Mouse (Mus musculus) limb, embryonic 13.5 days (tissue): ENCODE data around the gene Rnf220. TPM values are rescaled to one million over a fixed set of nuclear protein-coding genes. Genes with fewer than 3 reads are reported as not detected.

Source experiments
- ATAC-seq: fragments of 200-750 bp; cut with Nextera tagmentation; 2 replicates; pipeline ENCODE4 v1.8.0; 2017; ENCODE audit warnings: low read depth, moderate number of reproducible peaks, moderate TSS enrichment; ENCODE audit not compliant: low FRiP score
- H3K27ac ChIP-seq: fragments of 300-500 bp; sonication (generic); 2 replicates; pipeline ENCODE4 v1.5.1; 2015; ENCODE audit warnings: inconsistent platforms, mild to moderate bottlenecking, moderate library complexity
- H3K27me3 ChIP-seq: fragments of 300-500 bp; sonication (generic); 2 replicates; pipeline ENCODE4 v1.6.1; 2015; ENCODE audit warnings: mild to moderate bottlenecking, inconsistent platforms
- H3K36me3 ChIP-seq: fragments of 300-500 bp; sonication (generic); 2 replicates; pipeline ENCODE4 v1.6.1; 2015; ENCODE audit warnings: inconsistent platforms, mild to moderate bottlenecking, moderate library complexity
- H3K4me1 ChIP-seq: fragments of 300-500 bp; sonication (generic); 2 replicates; pipeline ENCODE4 v1.6.1; 2015; ENCODE audit warnings: inconsistent platforms
- H3K4me2 ChIP-seq: fragments of 300-500 bp; sonication (generic); replicated peaks from 2 replicates; pipeline ENCODE4 v1.6.1; 2015; ENCODE audit warnings: inconsistent platforms, mild to moderate bottlenecking, moderate library complexity
- H3K4me3 ChIP-seq: fragments of 300-500 bp; sonication (generic); 2 replicates; pipeline ENCODE4 v1.5.1; 2015; ENCODE audit warnings: moderate library complexity, mild to moderate bottlenecking, inconsistent platforms
- H3K9ac ChIP-seq: fragments of 300-500 bp; sonication (generic); 2 replicates; pipeline ENCODE4 v1.6.1; 2015; ENCODE audit warnings: mild to moderate bottlenecking, inconsistent platforms
- H3K9me3 ChIP-seq: fragments of 300-500 bp; sonication (generic); 2 replicates; pipeline ENCODE4 v1.6.1; 2016; ENCODE audit warnings: inconsistent platforms
- WGBS: fragments of 180-500 bp; shearing (Covaris S2); methylation state at CpG from one replicate; pipeline ENCODE4 v1.1.7; 2015; 5-methylcytosine and 5-hydroxymethylcytosine counted together
- polyA plus RNA-seq: library from polyadenylated mRNA; unstranded; fragments of >200 nt; fragmentation: Nextera tagmentation; extraction: Ambion mirVana; gene quantifications from 2 replicates; pipeline ENCODE4 v1.2.1, GENCODE M21; 2015

Gene Rnf220
- polyA plus RNA-seq, 1 experiment from 2014 or later, result 91.2 TPM

GRCm38 (mm10) chr4:117352071-117352470 lies 144.8 kb downstream of the Rnf220 start:
- 64% methylated on average over 5 of the region's 5 CpGs for WGBS
- Histone ChIP-seq H3K9ac (no peak overlapping the region), H3K4me2 (no peak overlapping the region), H3K36me3 (no peaks in the 10 kb centered on the region), H3K27ac (no peak overlapping the region), H3K27me3 (peaks cover under 1% of the 10 kb centered on the region; the same call in 1 of the 2 replicates), H3K9me3 (no peaks in the 10 kb centered on the region), H3K4me3 (no peak overlapping the region), H3K4me1 (peaks cover 76% of the 10 kb centered on the region)
- ATAC-seq, result no peak

- Histone ChIP-seq H3K36me3 (no peaks in the 10 kb centered on the region), H3K4me1 (peaks cover 64% of the 10 kb centered on the region), H3K27ac (peak overlapping the region; percentile 58; the same call in 1 of the 2 replicates), H3K27me3 (no peaks in the 10 kb centered on the region; the same call in 1 of the 2 replicates), H3K4me2 (no peak overlapping the region), H3K9me3 (no peaks in the 10 kb centered on the region), H3K9ac (no peak overlapping the region), H3K4me3 (no peak overlapping the region)
- no peak for ATAC-seq
- 77% methylated on average over 12 of the region's 12 CpGs for WGBS
These were observed 146.6 kb downstream of the Rnf220 start for GRCm38 (mm10) chr4:117350139-117350693.

- H3K9me3 ChIP-seq, result no peaks in the 10 kb centered on the region
- H3K9ac ChIP-seq, result no peak overlapping the region
- H3K36me3 ChIP-seq, result no peaks in the 10 kb centered on the region
- WGBS, result 31% methylated on average over 2 of the region's 2 CpGs
- H3K4me2 ChIP-seq, result no peak overlapping the region
- H3K27ac ChIP-seq, result no peak overlapping the region
- no peaks in the 10 kb centered on the region; the same call in 1 of the 2 replicates for H3K27me3 ChIP-seq
- no peak for ATAC-seq
- H3K4me1 ChIP-seq, result peaks cover 56% of the 10 kb centered on the region
- no peak overlapping the region for H3K4me3 ChIP-seq
These were observed 147.5 kb downstream of the Rnf220 start for GRCm38 (mm10) chr4:117349327-117349726.

- 53% methylated on average over 6 of the region's 6 CpGs for WGBS
- H3K27me3 ChIP-seq, result no peaks in the 10 kb centered on the region; the same call in 1 of the 2 replicates
- no peaks in the 10 kb centered on the region for H3K36me3 ChIP-seq
- no peaks in the 10 kb centered on the region for H3K9me3 ChIP-seq
- no peak overlapping the region for H3K9ac ChIP-seq
- peaks cover 36% of the 10 kb centered on the region for H3K4me1 ChIP-seq
- no peak overlapping the region for H3K4me2 ChIP-seq
- no peak overlapping the region for H3K4me3 ChIP-seq
- no peak for ATAC-seq
- H3K27ac ChIP-seq, result no peak overlapping the region
These were observed 150.8 kb downstream of the Rnf220 start for GRCm38 (mm10) chr4:117346025-117346424.

- ATAC-seq, result no peak
- Histone ChIP-seq H3K9ac (no peak overlapping the region), H3K27me3 (no peaks in the 10 kb centered on the region; the same call in 1 of the 2 replicates), H3K9me3 (no peaks in the 10 kb centered on the region), H3K4me1 (peaks cover 21% of the 10 kb centered on the region), H3K4me3 (no peak overlapping the region), H3K36me3 (no peaks in the 10 kb centered on the region), H3K4me2 (no peak overlapping the region), H3K27ac (no peak overlapping the region)
- 73% methylated on average over 8 of the region's 8 CpGs for WGBS
These were observed 153.5 kb downstream of the Rnf220 start for GRCm38 (mm10) chr4:117343385-117343784.

- 0 out of 2 replicates have a peak, but pooled peaks have one; percentile 34 for ATAC-seq
- 45% methylated on average over 12 of the region's 12 CpGs for WGBS
- Histone ChIP-seq H3K4me3 (no peak overlapping the region), H3K27ac (no peak overlapping the region), H3K4me2 (no peak overlapping the region), H3K9ac (no peak overlapping the region; the same call in 1 of the 2 replicates), H3K27me3 (no peaks in the 10 kb centered on the region; the same call in 1 of the 2 replicates), H3K36me3 (no peaks in the 10 kb centered on the region), H3K9me3 (no peaks in the 10 kb centered on the region), H3K4me1 (peaks cover 21% of the 10 kb centered on the region)
These were observed 154.1 kb downstream of the Rnf220 start for GRCm38 (mm10) chr4:117342751-117343150.

- Histone ChIP-seq H3K9me3 (no peaks in the 10 kb centered on the region), H3K27ac (no peak overlapping the region), H3K4me3 (no peak overlapping the region), H3K36me3 (no peaks in the 10 kb centered on the region; the same call in 1 of the 2 replicates), H3K27me3 (no peaks in the 10 kb centered on the region; the same call in 1 of the 2 replicates), H3K4me1 (peaks cover 21% of the 10 kb centered on the region), H3K9ac (no peak overlapping the region), H3K4me2 (no peak overlapping the region)
- WGBS, result 93% methylated on average over 5 of the region's 5 CpGs
- ATAC-seq, result no peak
These were observed 155.6 kb downstream of the Rnf220 start for GRCm38 (mm10) chr4:117341282-117341681.

- no peak overlapping the region for H3K27ac ChIP-seq
- H3K4me1 ChIP-seq, result peaks cover 14% of the 10 kb centered on the region
- no peak overlapping the region for H3K4me2 ChIP-seq
- no peak overlapping the region for H3K9ac ChIP-seq
- H3K36me3 ChIP-seq, result no peaks in the 10 kb centered on the region; the same call in 1 of the 2 replicates
- H3K4me3 ChIP-seq, result no peak overlapping the region
- ATAC-seq, result no peak
- no peaks in the 10 kb centered on the region for H3K9me3 ChIP-seq
- no peaks in the 10 kb centered on the region; the same call in 1 of the 2 replicates for H3K27me3 ChIP-seq
These were observed 157.1 kb downstream of the Rnf220 start for GRCm38 (mm10) chr4:117339796-117340195.

GRCm38 (mm10) chr4:117330836-117331475 lies 165.9 kb downstream of the Rnf220 start:
- Histone ChIP-seq H3K27me3 (peaks cover 14% of the 10 kb centered on the region; the same call in 1 of the 2 replicates), H3K36me3 (no peaks in the 10 kb centered on the region; the same call in 1 of the 2 replicates), H3K4me2 (0 out of 2 replicates have a peak overlapping the region, but pooled peaks have one; percentile 3), H3K4me3 (no peak overlapping the region), H3K4me1 (peaks cover 33% of the 10 kb centered on the region), H3K9ac (no peak overlapping the region), H3K9me3 (no peaks in the 10 kb centered on the region), H3K27ac (no peak overlapping the region)
- WGBS, result 18% methylated on average over 11 of the region's 11 CpGs
- 0 out of 2 replicates have a peak, but pooled peaks have one; percentile 37 for ATAC-seq

- Histone ChIP-seq H3K9ac (no peak overlapping the region), H3K4me2 (no peak overlapping the region), H3K36me3 (no peaks in the 10 kb centered on the region; the same call in 1 of the 2 replicates), H3K9me3 (no peaks in the 10 kb centered on the region), H3K27me3 (peaks cover 14% of the 10 kb centered on the region; the same call in 1 of the 2 replicates), H3K4me3 (no peak overlapping the region), H3K27ac (no peak overlapping the region), H3K4me1 (peaks cover 33% of the 10 kb centered on the region)
- 0 out of 2 replicates have a peak, but pooled peaks have one; percentile 37 for ATAC-seq
- 39% methylated on average over 3 of the region's 3 CpGs for WGBS
These were observed 166.7 kb downstream of the Rnf220 start for GRCm38 (mm10) chr4:117330132-117330531.

GRCm38 (mm10) chr4:117326915-117327314 lies 169.9 kb downstream of the Rnf220 start:
- Histone ChIP-seq H3K9me3 (0 out of 2 replicates have a peak, but pooled peaks cover 4% of the 10 kb centered on the region), H3K36me3 (no peaks in the 10 kb centered on the region; the same call in 1 of the 2 replicates), H3K27me3 (peaks cover 37% of the 10 kb centered on the region), H3K4me2 (no peak overlapping the region), H3K9ac (no peak overlapping the region), H3K27ac (no peak overlapping the region), H3K4me3 (no peak overlapping the region), H3K4me1 (peaks cover 43% of the 10 kb centered on the region)
- WGBS, result 73% methylated on average over 3 of the region's 3 CpGs
- no peak for ATAC-seq

- H3K36me3 ChIP-seq, result no peaks in the 10 kb centered on the region; the same call in 1 of the 2 replicates
- WGBS, result 84% methylated on average over 2 of the region's 2 CpGs
- H3K27me3 ChIP-seq, result peaks cover 54% of the 10 kb centered on the region
- H3K9ac ChIP-seq, result no peak overlapping the region
- H3K27ac ChIP-seq, result no peak overlapping the region
- 0 out of 2 replicates have a peak, but pooled peaks cover 4% of the 10 kb centered on the region for H3K9me3 ChIP-seq
- no peak overlapping the region for H3K4me2 ChIP-seq
- no peak overlapping the region for H3K4me3 ChIP-seq
- no peak for ATAC-seq
- H3K4me1 ChIP-seq, result peaks cover 33% of the 10 kb centered on the region
These were observed 171.8 kb downstream of the Rnf220 start for GRCm38 (mm10) chr4:117325076-117325475.
